Mouse (Mus musculus): Measurements from ENCODE around the gene Sdc1. TPM values are rescaled to one million over a fixed set of nuclear protein-coding genes. Genes with fewer than 3 reads are reported as not detected.

Gene Sdc1
- polyA plus RNA-seq, 1 experiment from 2014 or later: 43.5 TPM

DNA sequence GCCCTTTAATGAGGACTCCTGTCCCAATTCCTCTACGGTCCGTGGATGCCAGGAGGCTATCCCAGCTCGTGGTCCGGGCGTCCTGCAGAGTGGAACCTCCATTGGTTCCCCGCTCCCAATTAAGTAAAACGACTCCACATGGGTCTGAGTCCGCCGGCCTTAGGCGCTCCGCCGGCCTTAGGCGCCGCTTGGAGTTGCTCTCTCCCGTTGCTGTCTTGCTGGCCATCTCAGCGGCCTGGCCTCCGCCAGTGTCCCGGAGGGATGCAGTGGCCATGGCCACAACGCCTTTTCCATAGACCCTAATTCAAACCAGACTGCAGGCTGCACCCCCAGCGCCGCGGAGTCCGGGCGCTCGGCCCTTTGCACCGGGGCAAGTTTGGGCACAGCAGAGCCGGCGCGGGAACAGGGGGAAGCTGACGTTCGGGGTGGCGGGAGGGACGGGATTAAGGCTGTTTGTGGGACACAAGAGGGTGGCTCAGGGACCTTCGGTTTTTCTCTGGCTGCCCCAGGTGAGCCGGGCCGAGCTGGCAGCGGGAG, 789 bp downstream of the Sdc1 start:
- no peaks in the 10 kb centered on the region for H3K36me3 ChIP-seq
- peak overlapping the region; percentile 81 for H3K4me3 ChIP-seq
- no peaks in the 10 kb centered on the region for H3K9me3 ChIP-seq
- peaks cover 14% of the 10 kb centered on the region for H3K4me1 ChIP-seq
- 0 out of 2 replicates have a peak overlapping the region, but pooled peaks have one; percentile 76 for H3K27ac ChIP-seq
- peak overlapping the region; percentile 83 for H3K9ac ChIP-seq
- H3K4me2 ChIP-seq (replicated peaks): peak overlapping the region; percentile 96
- ATAC-seq (ENCODE audit: low FRiP score, low read depth): no peak
- no peaks in the 10 kb centered on the region for H3K27me3 ChIP-seq (replicated peaks)
- under 1% methylated on average over 37 of the region's 37 CpGs for WGBS

DNA sequence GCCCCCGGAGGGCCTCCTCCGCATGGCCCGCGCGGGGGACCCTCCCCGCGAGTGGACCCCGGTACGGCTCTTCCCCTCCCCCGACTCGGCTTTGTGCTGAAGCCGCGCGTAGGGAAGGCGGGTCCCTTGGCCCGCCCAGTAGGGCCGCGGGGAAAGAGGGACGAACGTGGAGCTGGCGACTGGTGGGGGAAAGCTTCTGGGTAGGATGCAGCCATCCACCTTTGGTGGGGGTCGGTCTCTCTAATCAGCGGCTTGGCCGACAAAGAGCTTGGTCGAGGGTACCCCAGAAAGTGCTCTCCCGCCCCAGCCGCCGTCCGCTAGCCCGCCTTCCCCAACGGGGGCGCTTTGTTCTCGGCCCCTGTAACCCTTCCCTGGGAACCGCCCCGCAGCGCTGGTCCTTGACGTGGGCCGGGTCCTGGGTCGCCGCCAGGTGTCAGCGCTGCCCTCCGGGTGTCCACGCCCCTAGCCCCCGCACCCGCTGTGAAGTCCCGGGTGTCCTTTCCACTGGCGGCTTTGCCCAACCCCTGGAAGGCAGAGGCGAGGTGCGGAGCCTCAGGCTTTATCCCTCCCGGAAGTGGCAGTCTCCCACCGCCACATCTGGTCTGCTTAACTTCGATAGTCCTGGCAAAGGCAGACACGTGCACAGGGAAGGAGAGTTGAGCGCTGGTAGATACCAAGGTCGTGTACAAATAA, 1.5 kb downstream of the Sdc1 start:
- under 1% methylated on average over 52 of the region's 55 CpGs for WGBS
- Histone ChIP-seq H3K27me3 (replicated peaks) (no peaks in the 10 kb centered on the region), H3K9me3 (no peaks in the 10 kb centered on the region), H3K27ac (no peak overlapping the region), H3K9ac (peak overlapping the region; percentile 83), H3K36me3 (no peaks in the 10 kb centered on the region), H3K4me2 (replicated peaks) (peak overlapping the region; percentile 96), H3K4me1 (peaks cover 14% of the 10 kb centered on the region), H3K4me3 (peak overlapping the region; percentile 81)
- peak; percentile 42 for ATAC-seq (ENCODE audit: low FRiP score, low read depth)

DNA sequence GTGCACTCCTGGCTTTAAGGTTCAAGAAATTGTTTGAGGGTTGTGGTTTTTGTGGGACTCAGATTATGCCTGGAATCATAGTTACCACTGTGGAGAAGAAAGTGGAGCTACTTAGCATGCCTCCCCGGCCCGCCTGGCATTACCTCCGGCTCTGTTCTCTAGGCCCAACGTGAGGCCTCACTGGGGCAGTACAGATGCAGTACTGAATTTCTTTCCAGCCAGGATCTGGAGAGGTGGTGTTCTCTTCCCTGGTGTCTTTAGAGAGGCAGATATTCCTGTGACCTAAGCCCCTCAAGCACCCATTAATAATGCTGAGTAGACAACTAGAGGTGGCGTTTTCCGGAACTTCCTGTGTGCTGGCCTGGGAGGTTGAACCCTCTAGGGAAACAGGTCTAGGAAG, 2.2 kb downstream of the Sdc1 start:
- Histone ChIP-seq H3K9ac (peak overlapping the region; percentile 83; the same call in 1 of the 2 replicates), H3K4me1 (peaks cover 14% of the 10 kb centered on the region), H3K27ac (no peak overlapping the region), H3K4me2 (replicated peaks) (peak overlapping the region; percentile 96), H3K4me3 (peak overlapping the region; percentile 81), H3K27me3 (replicated peaks) (no peaks in the 10 kb centered on the region), H3K9me3 (no peaks in the 10 kb centered on the region), H3K36me3 (no peaks in the 10 kb centered on the region)
- 28% methylated on average over 6 of the region's 6 CpGs for WGBS
- no peak for ATAC-seq (ENCODE audit: low FRiP score, low read depth)

DNA sequence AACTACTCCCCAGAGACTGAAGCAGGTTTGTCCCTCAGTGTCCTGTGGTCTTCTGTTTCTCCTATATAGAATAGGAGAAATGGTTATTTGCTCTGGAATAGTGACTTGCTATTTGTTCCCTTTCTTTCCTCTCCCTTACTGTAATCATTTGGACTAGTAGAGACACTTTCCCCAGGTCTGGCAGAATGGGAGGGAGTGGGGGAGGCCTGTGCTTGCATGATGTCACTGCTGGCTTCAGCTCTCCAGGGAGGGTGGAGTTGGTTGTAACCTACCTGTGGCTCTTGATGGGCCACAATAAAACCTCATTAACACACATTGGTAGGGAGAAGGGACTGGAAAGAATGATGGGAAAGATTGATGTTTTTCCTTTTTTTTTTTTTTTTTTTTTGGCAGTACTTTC, 3.1 kb downstream of the Sdc1 start:
- no peak for ATAC-seq (ENCODE audit: low FRiP score, low read depth)
- H3K36me3 ChIP-seq: no peaks in the 10 kb centered on the region
- H3K4me1 ChIP-seq: peaks cover 14% of the 10 kb centered on the region
- H3K27me3 ChIP-seq (replicated peaks): no peaks in the 10 kb centered on the region
- no peaks in the 10 kb centered on the region for H3K9me3 ChIP-seq
- no peak overlapping the region; the same call in 1 of the 2 replicates for H3K4me2 ChIP-seq (replicated peaks)
- H3K27ac ChIP-seq: no peak overlapping the region
- H3K9ac ChIP-seq: no peak overlapping the region
- no peak overlapping the region for H3K4me3 ChIP-seq

DNA sequence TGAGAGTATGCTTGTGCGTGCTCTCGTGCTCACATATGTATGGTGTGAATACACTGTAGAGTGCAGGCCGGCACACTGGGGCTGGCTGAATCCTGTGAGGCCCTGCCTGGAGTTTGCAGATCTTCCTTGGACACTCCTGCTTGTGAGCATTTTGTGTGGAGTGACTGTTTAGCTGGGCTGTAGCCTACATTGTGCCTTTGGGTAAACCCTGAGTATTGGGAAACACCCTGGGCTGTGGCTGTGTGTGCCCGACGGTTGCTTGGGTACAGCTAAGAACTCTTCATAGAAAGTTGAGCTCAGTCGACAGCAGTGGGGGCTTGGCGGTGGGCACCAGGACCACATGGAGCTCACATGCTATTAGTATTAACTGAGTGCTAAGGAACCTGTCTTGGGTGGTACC, 5.1 kb downstream of the Sdc1 start:
- 95% methylated on average over 7 of the region's 7 CpGs for WGBS
- Histone ChIP-seq H3K9me3 (no peaks in the 10 kb centered on the region), H3K36me3 (no peaks in the 10 kb centered on the region), H3K27me3 (replicated peaks) (no peaks in the 10 kb centered on the region), H3K27ac (no peak overlapping the region), H3K4me3 (no peak overlapping the region), H3K9ac (no peak overlapping the region), H3K4me2 (replicated peaks) (no peak overlapping the region), H3K4me1 (peaks cover 14% of the 10 kb centered on the region)
- no peak for ATAC-seq (ENCODE audit: low FRiP score, low read depth)

DNA sequence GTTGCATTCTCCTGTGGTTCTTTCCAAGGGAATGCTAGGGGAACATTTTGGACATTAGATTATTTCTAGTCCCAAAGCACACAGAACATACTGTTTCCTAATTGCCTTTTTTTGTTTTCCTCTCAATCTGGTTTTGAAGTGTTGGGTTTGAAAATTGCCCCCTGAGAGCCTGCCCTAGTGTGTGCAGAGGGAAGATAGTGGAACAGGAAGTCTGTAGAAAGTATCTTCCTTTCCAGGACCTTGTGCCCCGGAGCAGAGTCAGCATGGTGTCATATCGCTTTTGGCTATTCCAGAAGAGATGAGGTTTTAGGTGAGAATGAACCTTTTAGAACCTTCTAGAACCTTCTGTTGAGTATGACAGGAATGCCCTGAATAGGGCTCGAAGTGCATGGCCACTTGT, 5.6 kb downstream of the Sdc1 start:
- Histone ChIP-seq H3K4me1 (peaks cover 14% of the 10 kb centered on the region), H3K27ac (no peak overlapping the region), H3K9me3 (no peaks in the 10 kb centered on the region), H3K27me3 (replicated peaks) (no peaks in the 10 kb centered on the region), H3K4me2 (replicated peaks) (no peak overlapping the region), H3K4me3 (no peak overlapping the region), H3K9ac (no peak overlapping the region), H3K36me3 (no peaks in the 10 kb centered on the region)
- no peak for ATAC-seq (ENCODE audit: low FRiP score, low read depth)
- WGBS: 91% methylated on average over 3 of the region's 3 CpGs

DNA sequence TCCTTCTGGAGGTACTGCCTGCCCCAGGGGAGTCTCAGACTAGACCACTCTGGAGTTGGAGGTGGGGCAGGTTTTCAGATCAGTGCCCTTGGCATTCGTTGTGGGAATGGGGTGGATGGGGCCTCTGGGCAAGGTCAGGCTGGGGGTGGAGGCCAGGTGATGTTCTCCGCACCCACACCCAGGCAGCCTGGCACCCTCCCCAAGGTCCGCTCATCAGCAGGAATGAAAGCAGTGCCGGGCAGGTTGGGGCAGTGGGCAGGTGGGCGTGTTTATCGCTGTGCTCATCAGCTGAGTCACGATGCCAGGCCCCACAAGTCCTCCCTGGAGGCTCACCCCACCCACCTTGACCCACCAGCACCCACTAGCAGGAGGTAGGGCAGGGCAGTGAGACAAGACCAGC, 7.0 kb downstream of the Sdc1 start:
- no peak overlapping the region for H3K4me3 ChIP-seq
- H3K27me3 ChIP-seq (replicated peaks): no peaks in the 10 kb centered on the region
- WGBS: 92% methylated on average over 7 of the region's 7 CpGs
- H3K4me1 ChIP-seq: peaks cover 10% of the 10 kb centered on the region
- H3K9ac ChIP-seq: no peak overlapping the region
- H3K4me2 ChIP-seq (replicated peaks): no peak overlapping the region
- no peak overlapping the region for H3K27ac ChIP-seq
- H3K36me3 ChIP-seq: no peaks in the 10 kb centered on the region
- no peak for ATAC-seq (ENCODE audit: low FRiP score, low read depth)
- no peaks in the 10 kb centered on the region for H3K9me3 ChIP-seq

DNA sequence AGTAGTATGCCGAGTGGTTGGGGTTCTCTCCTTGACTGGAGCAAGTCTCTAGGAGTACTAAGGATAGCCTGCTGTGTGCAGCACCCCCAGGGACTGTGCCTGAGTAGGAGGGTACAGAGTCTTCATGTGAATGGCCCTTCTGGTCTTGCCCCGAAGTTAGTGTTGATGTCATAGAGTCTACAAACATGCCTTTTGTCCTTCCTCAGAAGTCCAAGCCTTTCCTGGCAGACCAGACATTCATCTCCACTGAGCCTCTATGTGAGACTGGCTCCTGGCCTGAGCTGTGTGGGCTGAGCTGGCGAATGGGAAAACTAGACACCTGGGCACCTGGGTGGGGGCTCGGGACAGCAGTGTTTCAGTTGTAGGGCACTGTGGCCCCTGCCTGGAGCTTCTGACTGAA, 8.7 kb downstream of the Sdc1 start:
- no peak overlapping the region for H3K9ac ChIP-seq
- WGBS: 84% methylated on average over 4 of the region's 4 CpGs
- H3K27me3 ChIP-seq (replicated peaks): no peaks in the 10 kb centered on the region
- peaks cover 3% of the 10 kb centered on the region for H3K4me1 ChIP-seq
- no peak for ATAC-seq (ENCODE audit: low FRiP score, low read depth)
- H3K9me3 ChIP-seq: no peaks in the 10 kb centered on the region
- H3K4me2 ChIP-seq (replicated peaks): no peak overlapping the region
- H3K27ac ChIP-seq: no peak overlapping the region
- H3K4me3 ChIP-seq: no peak overlapping the region
- H3K36me3 ChIP-seq: no peaks in the 10 kb centered on the region

DNA sequence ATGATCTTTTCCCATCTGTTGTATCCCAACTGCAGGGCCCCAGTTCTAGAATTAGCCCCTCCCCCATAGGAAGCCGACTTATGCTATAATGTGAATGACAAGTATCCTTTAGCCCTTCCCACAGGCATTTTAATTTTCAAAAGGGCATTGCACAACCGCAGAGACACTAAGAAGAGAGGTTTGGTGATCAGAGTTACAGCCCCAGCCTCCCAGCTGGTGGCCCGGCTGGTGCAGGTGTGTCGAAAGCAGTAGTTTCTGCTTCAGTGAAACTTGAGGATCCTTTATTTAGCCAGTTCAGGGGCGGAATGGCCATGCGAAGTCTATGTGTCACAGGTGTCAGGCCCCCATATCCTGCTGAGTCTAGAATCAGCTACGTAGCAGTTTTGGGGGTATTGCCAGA, 10.0 kb downstream of the Sdc1 start:
- Histone ChIP-seq H3K36me3 (no peaks in the 10 kb centered on the region), H3K4me2 (replicated peaks) (no peak overlapping the region), H3K9me3 (no peaks in the 10 kb centered on the region), H3K27ac (no peak overlapping the region), H3K4me3 (no peak overlapping the region), H3K27me3 (replicated peaks) (no peaks in the 10 kb centered on the region), H3K4me1 (peaks cover 3% of the 10 kb centered on the region), H3K9ac (no peak overlapping the region)
- WGBS: 78% methylated on average over 7 of the region's 7 CpGs
- no peak for ATAC-seq (ENCODE audit: low FRiP score, low read depth)

DNA sequence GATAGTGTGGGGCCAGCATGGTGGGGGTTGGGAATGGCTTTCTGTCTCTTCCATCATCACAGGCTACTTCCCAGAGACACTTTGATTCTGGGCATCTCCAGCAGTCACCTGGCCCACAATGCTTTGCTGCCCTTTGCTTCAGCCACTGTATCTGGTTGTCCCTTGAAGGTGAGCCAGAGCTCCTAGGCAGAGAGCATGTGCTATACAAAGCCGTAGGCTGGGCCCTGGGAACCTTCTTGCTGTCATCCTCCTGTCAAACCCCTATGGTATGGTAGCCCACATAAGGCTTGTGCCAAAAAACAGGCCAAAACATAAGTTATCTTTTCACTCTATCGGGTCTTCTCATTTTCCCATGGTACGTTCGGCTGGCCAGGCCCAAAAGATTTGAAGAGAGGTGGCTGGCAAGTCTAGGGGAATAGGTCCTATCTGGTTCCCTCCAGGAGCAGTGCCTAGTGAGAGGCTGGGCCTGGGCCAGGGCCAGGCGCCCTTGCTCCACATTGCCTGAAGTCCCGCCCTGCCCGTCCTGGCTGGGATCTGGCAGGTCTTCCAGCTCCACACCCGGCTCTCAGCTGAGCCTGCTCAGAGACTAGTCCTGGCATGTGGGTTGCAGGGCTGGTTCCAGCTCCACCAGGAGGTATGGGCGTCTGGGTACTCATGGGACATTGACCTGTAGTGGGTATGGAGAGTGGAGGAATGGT, 10.7 kb downstream of the Sdc1 start:
- Histone ChIP-seq H3K4me2 (replicated peaks) (no peak overlapping the region), H3K27me3 (replicated peaks) (no peaks in the 10 kb centered on the region), H3K9me3 (no peaks in the 10 kb centered on the region), H3K9ac (no peak overlapping the region), H3K36me3 (no peaks in the 10 kb centered on the region), H3K4me3 (no peak overlapping the region), H3K4me1 (peaks cover 3% of the 10 kb centered on the region), H3K27ac (no peak overlapping the region)
- 87% methylated on average over 9 of the region's 9 CpGs for WGBS
- no peak for ATAC-seq (ENCODE audit: low FRiP score, low read depth)

DNA sequence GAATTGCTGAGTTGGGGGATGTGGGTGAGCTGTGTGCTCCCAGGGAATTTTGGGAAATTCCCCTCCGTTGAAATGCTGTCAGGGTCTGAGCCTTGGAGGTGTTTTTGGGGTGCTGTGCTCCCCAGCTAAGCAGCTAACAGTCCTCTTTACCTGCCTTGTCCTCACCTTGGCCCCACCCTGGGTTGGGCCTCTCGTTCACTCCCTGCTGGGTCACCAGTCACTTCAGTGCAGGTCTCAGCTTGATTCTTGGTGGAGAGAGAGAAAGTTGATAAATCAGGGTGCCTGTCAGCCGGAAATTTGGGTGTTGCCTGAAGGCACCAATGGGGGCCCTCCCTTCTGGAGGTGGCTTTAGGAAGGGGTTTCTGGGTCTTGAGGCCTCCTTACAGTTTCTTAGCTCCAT, 11.4 kb downstream of the Sdc1 start:
- Histone ChIP-seq H3K4me3 (no peak overlapping the region), H3K9me3 (no peaks in the 10 kb centered on the region), H3K27me3 (replicated peaks) (no peaks in the 10 kb centered on the region), H3K36me3 (no peaks in the 10 kb centered on the region), H3K4me2 (replicated peaks) (no peak overlapping the region), H3K9ac (no peak overlapping the region), H3K4me1 (peaks cover 3% of the 10 kb centered on the region), H3K27ac (no peak overlapping the region)
- WGBS: 85% methylated on average over 3 of the region's 3 CpGs
- no peak for ATAC-seq (ENCODE audit: low FRiP score, low read depth)

DNA sequence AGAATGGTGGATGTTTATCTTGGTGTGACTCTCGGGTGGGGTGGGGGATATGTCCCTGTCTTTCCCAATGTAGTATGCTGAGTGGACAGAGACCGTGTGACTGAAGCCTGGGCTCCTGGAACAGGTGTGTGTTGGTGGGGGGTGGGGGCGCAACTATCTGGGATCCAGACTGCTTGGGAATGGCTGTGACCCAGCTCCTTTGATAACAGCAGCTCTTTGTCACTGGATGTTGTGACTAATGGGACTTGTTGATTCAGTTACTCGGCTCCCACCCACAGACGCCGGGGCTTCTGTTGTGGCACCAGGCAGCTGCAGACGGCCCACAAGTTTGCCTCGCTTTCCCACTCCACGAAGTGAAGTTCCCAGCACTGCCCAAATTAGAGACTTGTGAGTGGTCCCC, 13.1 kb downstream of the Sdc1 start:
- Histone ChIP-seq H3K27me3 (replicated peaks) (no peaks in the 10 kb centered on the region), H3K27ac (no peak overlapping the region), H3K36me3 (peaks cover under 1% of the 10 kb centered on the region; the same call in 1 of the 2 replicates), H3K9ac (no peak overlapping the region), H3K4me3 (no peak overlapping the region), H3K4me2 (replicated peaks) (no peak overlapping the region), H3K9me3 (no peaks in the 10 kb centered on the region), H3K4me1 (peaks cover 9% of the 10 kb centered on the region)
- ATAC-seq (ENCODE audit: low FRiP score, low read depth): no peak
- 69% methylated on average over 9 of the region's 9 CpGs for whole genome bisulfite sequencing
